Mouse (Mus musculus) kidney, adult 2 months (tissue): ENCODE data around the gene 4930451I11Rik.

Experiments
- CTCF ChIP-seq: fragments of 200-500 bp; conservative IDR thresholded peaks from 2 replicates; pipeline ENCODE4 v1.5.1; 2011; ENCODE audit warnings: low read depth, mild to moderate bottlenecking, control low read depth, low read length, moderate library complexity, mixed read lengths; ENCODE audit not compliant: insufficient read depth, insufficient read length
- POLR2A ChIP-seq: fragments of 200-500 bp; IDR thresholded peaks from one replicate; pipeline ENCODE4 v1.6.1; 2011; ENCODE audit warnings: low read depth, low read length, control low read depth

GRCm38 (mm10) chr7:126862147-126862784 is 30.8 kb upstream of the 4930451I11Rik start, which contains the start of gene Ino80e:
- TF ChIP-seq CTCF (0 out of 2 replicates have a peak, but pooled peaks have one; percentile 7), POLR2A (no peak)
